Comparison of ENCODE assay signal across 12 mouse cellular contexts in genomic region chr7:78597251-78598129, GRCm38 (mm10).
DNase-seq lines count a peak whose midpoint lies in the region; ATAC-seq and TF ChIP-seq lines count a peak whose summit lies in the region.
"Had no signal": no experiment of that assay in that cellular context is flagged by ENCODE, and none has a peak within 500 bp of the region (broad histone marks: within the 10 kb centered on the region; RNA-seq: fewer than 3 reads in every experiment).

No protein-coding gene starts in this region.

- WGBS in forebrain, embryonic 15.5 days: 36% methylated on average over 15 of the region's 15 CpGs
- 32% methylated on average over 15 of the region's 15 CpGs for WGBS in neural tube, embryonic 13.5 days

- H3K27me3 ChIP-seq in Patski: no peaks in the 10 kb centered on the region
- no peaks in the 10 kb centered on the region for H3K27me3 ChIP-seq in forebrain, embryonic 15.5 days
- H3K27me3 ChIP-seq in neural tube, embryonic 13.5 days: 0 out of 2 replicates have a peak, but pooled peaks cover 3% of the 10 kb centered on the region

- H3K36me3 ChIP-seq in forebrain, embryonic 15.5 days: no peaks in the 10 kb centered on the region
- no peaks in the 10 kb centered on the region for H3K36me3 ChIP-seq in neural tube, embryonic 13.5 days
- H3K36me3 ChIP-seq: G1E had no signal

- POLR2A ChIA-PET in Patski (lab: Charles Lee): no interaction called here

- H3K4me1 ChIP-seq in forebrain, embryonic 15.5 days: peaks cover 30% of the 10 kb centered on the region
- peaks cover 23% of the 10 kb centered on the region for H3K4me1 ChIP-seq in neural tube, embryonic 13.5 days (replicated peaks)

- peak; percentile 57 to 82 for DNase-seq in left cerebral cortex, adult 18-20 months (ENCODE audit: low spot score in 2 of 2)
- no peak for DNase-seq in left cerebral cortex, adult 11 months (ENCODE audit: low spot score)
- DNase-seq in Patski (ENCODE audit: low read depth, low spot score): no peak
- DNase-seq in retina, postnatal 1 day: no peak
- DNase-seq: embryo, embryonic 11 days; heart, adult 11 months; kidney, adult 9 months had no signal

- peak overlapping the region; percentile 58 for H3K27ac ChIP-seq in forebrain, embryonic 15.5 days (replicated peaks)
- H3K27ac ChIP-seq in neural tube, embryonic 13.5 days (replicated peaks): no peak overlapping the region

- H3K4me2 ChIP-seq in forebrain, embryonic 15.5 days (replicated peaks): 0 out of 2 replicates have a peak overlapping the region, but pooled peaks have one; percentile 23
- H3K4me2 ChIP-seq in neural tube, embryonic 13.5 days: peak overlapping the region; percentile 29; the same call in 1 of the 2 replicates

- H3K9ac ChIP-seq in forebrain, embryonic 15.5 days (replicated peaks): no peak overlapping the region
- H3K9ac ChIP-seq in neural tube, embryonic 13.5 days: peak overlapping the region; percentile 17; the same call in 1 of the 2 replicates

- CTCF ChIA-PET in Patski (lab: Charles Lee): interaction anchor here (1.2 to 4.7 kb wide), 5 partner anchors 10 to 169 kb away, joined by 3 to 33 read pairs (median 4); no protein-coding TSS in a partner anchor

- TF ChIP-seq CTCF in Patski (IDR thresholded peaks at IDR 0.05): no peak

- ATAC-seq in Patski: peak; percentile 10
- peak; percentile 32 for ATAC-seq in forebrain, embryonic 15.5 days (replicated peaks)
- ATAC-seq in neural tube, embryonic 13.5 days (ENCODE audit: low read depth): no peak; the same call in 1 of the 2 replicates
- no peak for ATAC-seq in cerebellum, adult (ENCODE audit: insufficient number of reproducible peaks, low FRiP score, low TSS enrichment)
- no peak for ATAC-seq in erythroid progenitor cell, adult 5-6 weeks (replicated peaks; ENCODE audit: low FRiP score, poor library complexity, severe bottlenecking)

- in situ Hi-C loops in Patski (cut with MboI; ENCODE audit: low pct_unique_long_range_greater_than_20kb): loop anchor here (10.0 to 25.0 kb wide), 2 partner anchors 167 to 1460 kb away; no protein-coding TSS in a partner anchor

- H3K4me3 ChIP-seq in forebrain, embryonic 15.5 days: no peak overlapping the region
- no peak overlapping the region for H3K4me3 ChIP-seq in neural tube, embryonic 13.5 days

- H3K9me3 ChIP-seq in forebrain, embryonic 15.5 days: no peaks in the 10 kb centered on the region
- H3K9me3 ChIP-seq in neural tube, embryonic 13.5 days: no peaks in the 10 kb centered on the region
- H3K9me3 ChIP-seq: G1E had no signal

Comparison
In these comparisons a context has a peak if more than half of its experiments do, and no peak if none do; other contexts are left out.
1. DNase-seq: peak in left cerebral cortex, adult 18-20 months (2 of 2); none in left cerebral cortex, adult 11 months (single experiment), Patski (single experiment) and retina, postnatal 1 day (single experiment).
2. ATAC-seq: peak in Patski (single experiment) and forebrain, embryonic 15.5 days (single experiment); none in neural tube, embryonic 13.5 days (single experiment), cerebellum, adult (single experiment) and erythroid progenitor cell, adult 5-6 weeks (single experiment).